Mouse (Mus musculus) liver, adult 2 months (tissue): ENCODE measurements around the gene Ets1.

ENCODE experiments used
- CTCF ChIP-seq: fragments of 200-500 bp; IDR thresholded peaks from 2 replicates; pipeline ENCODE4 v1.5.1; 2011; ENCODE audit warnings: low read depth, low read length, control low read depth
- POLR2A ChIP-seq: fragments of 200-500 bp; IDR thresholded peaks from 2 replicates; pipeline ENCODE4 v1.6.1; 2011; ENCODE audit warnings: low read length, control low read depth; ENCODE audit not compliant: insufficient read depth; ENCODE audit errors: extremely low read depth

DNA sequence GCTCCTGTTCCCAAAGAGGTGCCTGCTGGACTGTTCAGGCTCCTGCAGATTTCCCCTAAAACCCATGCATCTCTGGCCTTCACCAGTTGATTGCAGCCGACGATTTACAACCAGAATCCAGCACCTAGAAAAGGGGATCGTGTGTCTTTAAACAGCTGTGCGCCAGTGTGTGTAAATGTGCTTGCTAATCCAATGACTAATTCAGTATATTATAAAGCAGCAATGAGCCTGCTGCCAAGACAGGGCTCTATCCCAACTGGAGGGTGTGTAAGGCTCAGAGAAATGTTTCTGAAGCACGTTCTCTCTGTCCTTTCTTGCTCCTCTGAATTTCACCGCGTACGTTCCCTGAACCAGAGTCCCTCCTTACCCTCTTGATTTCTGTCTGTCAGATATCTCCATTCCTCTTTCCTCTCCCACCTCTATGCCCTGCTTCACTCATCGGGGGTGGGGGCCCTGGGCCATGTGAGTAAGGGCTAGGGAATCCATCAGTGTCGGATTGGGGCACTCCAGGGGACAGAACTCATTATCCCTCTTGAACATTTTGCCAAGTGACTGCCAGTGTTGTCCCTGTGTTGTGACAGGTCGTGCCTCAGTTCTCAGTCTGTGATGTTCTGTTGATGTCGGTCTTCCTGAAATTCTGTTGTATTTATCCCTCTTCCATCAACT, 75.1 kb downstream of the Ets1 start:
- TF ChIP-seq POLR2A = no peak
- no peak for TF ChIP-seq CTCF
